Mouse (Mus musculus): ENCODE measurements around the gene Zbtb40. TPM values are rescaled to one million over a fixed set of nuclear protein-coding genes. Genes with fewer than 3 reads are reported as not detected.

Zbtb40 gene
- 4.4 and 4.7 TPM in 2 replicates for polyA plus RNA-seq (2014; fragmentation: Nextera tagmentation; extraction: Ambion mirVana)

GRCm38 (mm10) chr4:137048550-137049032 is at the start of gene Zbtb40:
Zbtb40 (minus strand) TSS chr4:137048801.
- H3K4me1 ChIP-seq (replicated peaks; ENCODE audit: control insufficient read depth, insufficient read depth, low read length): peaks cover 10% of the 10 kb centered on the region
- peak; percentile 96 for ATAC-seq (replicated peaks; ENCODE audit: low FRiP score, low TSS enrichment, low read depth)
- WGBS: under 1% methylated on average over 32 of the region's 32 CpGs
- no peaks in the 10 kb centered on the region for H3K36me3 ChIP-seq (ENCODE audit: control insufficient read depth, insufficient read depth, low read length)
- H3K9me3 ChIP-seq (ENCODE audit: control insufficient read depth, low read length): peaks cover 11% of the 10 kb centered on the region; the same call in 1 of the 2 replicates
- peak within 1 kb of the TSS; percentile 27 for H3K27ac ChIP-seq (ENCODE audit: low read depth)
- H3K27me3 ChIP-seq (replicated peaks; ENCODE audit: control insufficient read depth, insufficient read depth, low read length): peaks cover 23% of the 10 kb centered on the region
- H3K4me2 ChIP-seq (ENCODE audit: low read length): peak within 1 kb of the TSS; percentile 72
- H3K4me3 ChIP-seq (ENCODE audit: low read depth, low read length): peak within 1 kb of the TSS; percentile 88
- peak; percentile 96 for DNase-seq (ENCODE audit: low spot score)
- peak within 1 kb of the TSS; percentile 69 for H3K9ac ChIP-seq (ENCODE audit: low read length)

- no peak overlapping the region for H3K27ac ChIP-seq (ENCODE audit: low read depth)
- DNase-seq (ENCODE audit: low spot score) (no peak), ATAC-seq (replicated peaks; ENCODE audit: low FRiP score, low TSS enrichment, low read depth) (no peak)
- H3K9ac ChIP-seq (ENCODE audit: low read length): no peak overlapping the region
- H3K4me1 ChIP-seq (replicated peaks; ENCODE audit: control insufficient read depth, insufficient read depth, low read length): no peaks in the 10 kb centered on the region
- H3K27me3 ChIP-seq (replicated peaks; ENCODE audit: control insufficient read depth, insufficient read depth, low read length): no peaks in the 10 kb centered on the region
- H3K4me2 ChIP-seq (ENCODE audit: low read length): no peak overlapping the region
- no peaks in the 10 kb centered on the region for H3K36me3 ChIP-seq (ENCODE audit: control insufficient read depth, insufficient read depth, low read length)
- H3K4me3 ChIP-seq (ENCODE audit: low read depth, low read length): no peak overlapping the region
- no peaks in the 10 kb centered on the region for H3K9me3 ChIP-seq (ENCODE audit: control insufficient read depth, low read length)
- WGBS: 56% methylated on average over 4 of the region's 4 CpGs
These were observed 49.4 kb upstream of the Zbtb40 start for GRCm38 (mm10) chr4:137097984-137098327.

- no peak for DNase-seq (ENCODE audit: low spot score)
- no peak overlapping the region for H3K27ac ChIP-seq (ENCODE audit: low read depth)
- no peak overlapping the region for H3K4me3 ChIP-seq (ENCODE audit: low read depth, low read length)
- no peaks in the 10 kb centered on the region for H3K9me3 ChIP-seq (ENCODE audit: control insufficient read depth, low read length)
- H3K36me3 ChIP-seq (ENCODE audit: control insufficient read depth, insufficient read depth, low read length): no peaks in the 10 kb centered on the region
- 74% methylated on average over 17 of the region's 17 CpGs for WGBS
- no peaks in the 10 kb centered on the region for H3K4me1 ChIP-seq (replicated peaks; ENCODE audit: control insufficient read depth, insufficient read depth, low read length)
- H3K27me3 ChIP-seq (replicated peaks; ENCODE audit: control insufficient read depth, insufficient read depth, low read length): no peaks in the 10 kb centered on the region
- H3K4me2 ChIP-seq (ENCODE audit: low read length): no peak overlapping the region
- H3K9ac ChIP-seq (ENCODE audit: low read length): no peak overlapping the region
- no peak for ATAC-seq (replicated peaks; ENCODE audit: low FRiP score, low TSS enrichment, low read depth)
These were observed 48.8 kb upstream of the Zbtb40 start for GRCm38 (mm10) chr4:137097246-137097983.

- Histone ChIP-seq H3K27me3 (replicated peaks; ENCODE audit: control insufficient read depth, insufficient read depth, low read length) (no peaks in the 10 kb centered on the region), H3K9ac (ENCODE audit: low read length) (no peak overlapping the region), H3K4me1 (replicated peaks; ENCODE audit: control insufficient read depth, insufficient read depth, low read length) (no peaks in the 10 kb centered on the region), H3K27ac (ENCODE audit: low read depth) (no peak overlapping the region), H3K9me3 (ENCODE audit: control insufficient read depth, low read length) (no peaks in the 10 kb centered on the region), H3K4me3 (ENCODE audit: low read depth, low read length) (no peak overlapping the region), H3K4me2 (ENCODE audit: low read length) (no peak overlapping the region), H3K36me3 (ENCODE audit: control insufficient read depth, insufficient read depth, low read length) (no peaks in the 10 kb centered on the region)
- ATAC-seq (replicated peaks; ENCODE audit: low FRiP score, low TSS enrichment, low read depth): no peak
- no peak for DNase-seq (ENCODE audit: low spot score)
- 53% methylated on average over 10 of the region's 10 CpGs for WGBS
These were observed 47.8 kb upstream of the Zbtb40 start for GRCm38 (mm10) chr4:137096353-137096752.

- ATAC-seq (replicated peaks; ENCODE audit: low FRiP score, low TSS enrichment, low read depth) (no peak), DNase-seq (ENCODE audit: low spot score) (no peak)
- Histone ChIP-seq H3K27me3 (replicated peaks; ENCODE audit: control insufficient read depth, insufficient read depth, low read length) (no peaks in the 10 kb centered on the region), H3K4me1 (replicated peaks; ENCODE audit: control insufficient read depth, insufficient read depth, low read length) (peaks cover 4% of the 10 kb centered on the region), H3K36me3 (ENCODE audit: control insufficient read depth, insufficient read depth, low read length) (no peaks in the 10 kb centered on the region), H3K4me2 (ENCODE audit: low read length) (no peak overlapping the region), H3K9me3 (ENCODE audit: control insufficient read depth, low read length) (no peaks in the 10 kb centered on the region), H3K9ac (ENCODE audit: low read length) (no peak overlapping the region), H3K27ac (ENCODE audit: low read depth) (no peak overlapping the region), H3K4me3 (ENCODE audit: low read depth, low read length) (no peak overlapping the region)
- WGBS: 40% methylated on average over 18 of the region's 18 CpGs
These were observed 36.6 kb upstream of the Zbtb40 start for GRCm38 (mm10) chr4:137085083-137085810.

GRCm38 (mm10) chr4:137082866-137083265 is 34.3 kb upstream of the Zbtb40 start:
- no peaks in the 10 kb centered on the region for H3K36me3 ChIP-seq (ENCODE audit: control insufficient read depth, insufficient read depth, low read length)
- no peaks in the 10 kb centered on the region for H3K27me3 ChIP-seq (replicated peaks; ENCODE audit: control insufficient read depth, insufficient read depth, low read length)
- H3K27ac ChIP-seq (ENCODE audit: low read depth): no peak overlapping the region
- DNase-seq (ENCODE audit: low spot score) (no peak), ATAC-seq (replicated peaks; ENCODE audit: low FRiP score, low TSS enrichment, low read depth) (no peak)
- no peak overlapping the region for H3K4me3 ChIP-seq (ENCODE audit: low read depth, low read length)
- H3K4me1 ChIP-seq (replicated peaks; ENCODE audit: control insufficient read depth, insufficient read depth, low read length): peaks cover 4% of the 10 kb centered on the region
- no peak overlapping the region for H3K9ac ChIP-seq (ENCODE audit: low read length)
- WGBS: 47% methylated on average over 2 of the region's 2 CpGs
- H3K4me2 ChIP-seq (ENCODE audit: low read length): no peak overlapping the region
- H3K9me3 ChIP-seq (ENCODE audit: control insufficient read depth, low read length): no peaks in the 10 kb centered on the region

GRCm38 (mm10) chr4:137081401-137081800 is 32.8 kb upstream of the Zbtb40 start:
- ATAC-seq (replicated peaks; ENCODE audit: low FRiP score, low TSS enrichment, low read depth): no peak
- no peaks in the 10 kb centered on the region for H3K9me3 ChIP-seq (ENCODE audit: control insufficient read depth, low read length)
- H3K27ac ChIP-seq (ENCODE audit: low read depth): no peak overlapping the region
- WGBS: 88% methylated on average over 4 of the region's 4 CpGs
- no peaks in the 10 kb centered on the region for H3K36me3 ChIP-seq (ENCODE audit: control insufficient read depth, insufficient read depth, low read length)
- peaks cover 4% of the 10 kb centered on the region for H3K4me1 ChIP-seq (replicated peaks; ENCODE audit: control insufficient read depth, insufficient read depth, low read length)
- no peak overlapping the region for H3K9ac ChIP-seq (ENCODE audit: low read length)
- H3K4me3 ChIP-seq (ENCODE audit: low read depth, low read length): no peak overlapping the region
- H3K4me2 ChIP-seq (ENCODE audit: low read length): no peak overlapping the region
- H3K27me3 ChIP-seq (replicated peaks; ENCODE audit: control insufficient read depth, insufficient read depth, low read length): no peaks in the 10 kb centered on the region
- no peak for DNase-seq (ENCODE audit: low spot score)

GRCm38 (mm10) chr4:137077216-137077615 is 28.6 kb upstream of the Zbtb40 start:
- H3K27ac ChIP-seq (ENCODE audit: low read depth): no peak overlapping the region
- H3K9ac ChIP-seq (ENCODE audit: low read length): no peak overlapping the region
- no peak overlapping the region for H3K4me3 ChIP-seq (ENCODE audit: low read depth, low read length)
- no peaks in the 10 kb centered on the region for H3K9me3 ChIP-seq (ENCODE audit: control insufficient read depth, low read length)
- no peaks in the 10 kb centered on the region for H3K27me3 ChIP-seq (replicated peaks; ENCODE audit: control insufficient read depth, insufficient read depth, low read length)
- H3K4me1 ChIP-seq (replicated peaks; ENCODE audit: control insufficient read depth, insufficient read depth, low read length): no peaks in the 10 kb centered on the region
- ATAC-seq (replicated peaks; ENCODE audit: low FRiP score, low TSS enrichment, low read depth) (no peak), DNase-seq (ENCODE audit: low spot score) (no peak)
- H3K36me3 ChIP-seq (ENCODE audit: control insufficient read depth, insufficient read depth, low read length): no peaks in the 10 kb centered on the region
- H3K4me2 ChIP-seq (ENCODE audit: low read length): no peak overlapping the region
- WGBS: 36% methylated on average over 2 of the region's 2 CpGs

Measured in intestine, embryonic 14.5 days (tissue).